Mouse (Mus musculus) v-Abl transformed pro-B cells (cell line): ENCODE data around the gene Cmc1.

Source experiments
- in situ Hi-C, 2 experiments: fragments of 400-800 bp; cut with MboI; formaldehyde crosslinking; loops; one replicate each; pipeline ENCODE4 v1.15.1; 2025; ENCODE audit not compliant: unreplicated experiment in 2 of 2

Gene Cmc1

DNA sequence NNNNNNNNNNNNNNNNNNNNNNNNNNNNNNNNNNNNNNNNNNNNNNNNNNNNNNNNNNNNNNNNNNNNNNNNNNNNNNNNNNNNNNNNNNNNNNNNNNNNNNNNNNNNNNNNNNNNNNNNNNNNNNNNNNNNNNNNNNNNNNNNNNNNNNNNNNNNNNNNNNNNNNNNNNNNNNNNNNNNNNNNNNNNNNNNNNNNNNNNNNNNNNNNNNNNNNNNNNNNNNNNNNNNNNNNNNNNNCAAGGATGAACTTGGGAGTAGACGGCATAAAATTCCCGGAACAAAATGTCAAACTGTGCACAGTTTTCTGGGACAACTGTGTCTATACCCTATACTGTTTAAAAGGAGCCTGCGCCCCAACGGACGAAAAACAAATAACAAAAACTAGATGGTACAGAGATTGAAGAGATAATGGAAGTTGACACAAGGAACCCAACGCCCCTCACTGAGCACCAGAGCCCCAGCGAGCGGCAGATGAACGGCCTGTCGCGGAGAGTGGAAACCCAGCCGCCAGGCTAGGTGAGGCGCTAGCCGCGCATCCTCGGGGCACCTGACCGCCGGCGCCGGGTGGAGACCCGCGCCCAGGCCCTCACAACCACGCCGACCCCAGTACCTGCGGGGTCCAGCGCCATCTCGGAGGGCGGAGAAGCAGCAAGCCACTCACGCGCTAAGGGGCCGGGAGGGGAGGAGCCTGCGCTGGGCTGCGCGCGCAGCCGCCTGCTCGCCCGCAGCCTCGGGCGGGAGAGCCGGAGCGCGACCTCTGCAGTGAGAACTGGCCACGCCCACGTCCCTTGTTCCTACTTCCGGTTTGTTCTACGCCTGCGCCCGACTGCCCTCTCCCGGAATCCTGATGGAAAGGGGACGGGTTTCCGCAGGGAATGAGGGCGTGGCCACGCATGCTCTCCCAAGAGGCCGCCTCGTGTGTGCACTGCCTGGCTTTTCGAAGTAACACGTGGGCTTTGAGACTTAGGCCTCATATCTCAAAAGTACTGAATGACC, at the start of gene Cmc1:
Gene Cmc1, minus strand, starts transcription at position 771 of the 996 bp plus-strand sequence.
- in situ Hi-C loops: no loop called here

DNA sequence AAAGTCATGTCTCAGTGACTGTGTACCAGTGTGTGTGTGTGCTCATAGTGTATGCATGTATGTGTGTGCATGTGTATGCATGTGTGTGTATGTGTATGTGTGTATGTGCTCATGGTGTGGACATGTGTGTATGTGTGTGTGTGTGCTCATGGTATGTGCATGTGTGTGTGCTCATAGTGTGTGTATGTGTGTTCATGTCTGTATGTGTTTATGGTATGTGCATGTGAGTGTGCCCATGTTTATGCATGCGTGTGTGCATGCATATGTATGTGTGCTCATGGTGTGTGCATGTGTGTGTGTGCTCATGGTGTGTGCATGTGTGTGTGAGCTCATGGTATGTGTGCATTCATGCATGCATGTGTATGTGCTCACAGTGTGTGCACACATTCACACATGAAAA, 48.6 kb upstream of the Cmc1 start:
- in situ Hi-C loops: no loop called here

DNA sequence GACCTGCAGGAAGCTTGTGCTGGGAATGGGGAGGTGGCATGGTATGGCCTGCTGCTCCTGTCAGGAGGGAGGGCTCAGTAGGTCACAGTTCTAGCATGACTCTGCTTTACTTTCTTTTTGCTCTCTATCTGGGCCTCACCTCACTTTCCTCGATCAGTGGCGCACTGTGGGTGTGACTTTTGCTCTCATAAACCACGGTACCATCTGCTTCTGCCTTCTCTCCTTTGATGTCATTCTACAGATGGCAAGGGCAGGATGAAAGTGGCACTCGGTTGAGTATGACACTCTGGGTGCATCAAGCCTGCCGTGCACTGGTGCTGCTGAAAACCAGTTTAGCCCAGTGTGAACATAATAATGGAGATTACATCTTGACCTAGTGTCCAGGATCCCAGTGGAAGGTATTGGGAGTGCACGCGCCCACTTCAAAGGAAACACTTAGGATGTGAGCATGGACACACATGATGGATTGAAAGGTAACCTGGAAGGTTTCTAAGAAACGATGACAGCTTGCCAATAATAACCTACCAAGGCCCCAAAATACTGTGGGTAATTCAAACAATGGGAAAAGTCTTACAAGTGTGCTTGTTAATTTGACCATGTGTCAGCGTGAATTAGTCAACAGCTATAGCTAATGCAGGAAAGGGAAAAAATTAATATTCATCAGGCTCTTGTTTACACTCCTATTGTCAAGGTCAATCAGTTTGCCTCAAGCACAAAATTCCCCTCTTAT, 46.8 kb upstream of the Cmc1 start:
- in situ Hi-C loops: no loop called here

DNA sequence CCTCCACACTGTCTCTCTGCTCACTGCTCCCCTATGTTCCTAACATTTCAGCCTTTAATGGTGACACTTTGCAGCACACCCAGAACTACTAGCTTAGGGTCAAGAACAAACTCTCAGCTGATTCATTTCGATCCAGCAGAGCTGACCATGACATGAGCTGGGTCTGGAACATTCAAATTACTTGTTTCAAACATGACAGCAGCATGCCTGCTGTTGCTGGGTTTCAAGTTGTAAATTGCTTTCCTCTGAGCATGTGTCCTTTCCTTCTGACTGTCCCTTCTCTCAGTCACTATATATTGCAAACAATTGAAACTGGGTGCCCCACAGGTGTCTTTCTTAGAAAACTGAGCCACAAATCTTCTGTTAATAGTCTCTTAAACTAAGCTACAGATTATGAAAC, 43.3 kb upstream of the Cmc1 start:
- in situ Hi-C loops: no loop called here

DNA sequence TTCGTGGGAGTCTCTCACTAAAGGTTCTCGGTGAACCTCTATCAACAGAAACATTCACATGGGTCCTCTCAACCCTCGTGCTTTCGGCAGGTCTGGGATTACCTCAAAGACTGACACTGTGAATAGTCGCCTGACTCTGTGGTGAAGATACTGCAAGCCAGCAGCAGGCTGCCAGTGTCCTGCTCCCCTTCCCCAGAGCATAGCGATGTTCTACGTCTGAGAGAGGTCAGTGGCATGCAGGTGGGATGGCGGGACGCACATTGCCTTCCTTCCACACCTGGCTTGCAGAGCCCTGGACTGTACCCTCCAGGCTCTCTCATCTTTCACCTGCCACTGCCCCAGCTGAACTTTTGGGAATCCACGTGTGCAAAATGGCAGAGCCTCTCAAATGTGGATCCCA, 41.3 kb upstream of the Cmc1 start:
- in situ Hi-C loops: no loop called here

DNA sequence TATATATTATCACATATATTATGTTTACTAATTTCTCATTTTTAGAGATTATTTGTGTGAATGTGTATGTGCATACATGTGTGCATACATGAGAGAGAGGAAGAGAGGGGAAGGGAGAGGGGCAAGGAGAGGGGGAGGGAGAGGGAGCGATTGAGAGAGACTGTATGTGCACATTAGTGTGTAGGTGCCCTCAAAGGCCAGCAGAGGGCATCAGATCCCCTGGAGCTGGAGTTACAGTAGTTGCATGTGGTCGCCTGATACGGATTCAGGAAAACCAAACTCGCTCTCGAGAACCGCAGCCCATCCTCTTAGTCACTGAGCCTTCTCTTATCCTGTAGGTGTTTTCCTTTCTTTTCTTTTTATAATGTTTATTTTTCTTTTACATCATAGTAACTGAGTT, 38.4 kb upstream of the Cmc1 start:
- in situ Hi-C loops: no loop called here

DNA sequence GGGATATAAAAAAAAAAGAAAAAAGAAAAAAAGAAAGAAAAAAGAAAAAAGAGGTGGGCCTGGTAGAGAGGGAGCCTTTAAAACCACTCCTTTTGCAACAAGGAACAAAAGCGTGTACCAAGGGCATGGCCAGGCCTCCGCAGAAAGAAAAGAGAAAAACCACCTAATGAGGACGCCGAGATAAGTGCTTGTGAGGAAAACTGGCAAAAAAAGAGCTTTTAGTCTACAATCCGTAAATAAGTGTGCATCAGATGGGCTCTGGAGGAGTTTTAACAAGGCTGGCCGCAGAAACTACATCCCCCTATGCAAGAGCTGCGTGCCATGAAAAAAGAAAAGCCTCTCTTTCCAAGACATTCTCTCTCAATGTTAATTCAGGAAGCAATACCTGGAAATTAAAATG, 37.4 kb upstream of the Cmc1 start:
- in situ Hi-C loops: no loop called here

DNA sequence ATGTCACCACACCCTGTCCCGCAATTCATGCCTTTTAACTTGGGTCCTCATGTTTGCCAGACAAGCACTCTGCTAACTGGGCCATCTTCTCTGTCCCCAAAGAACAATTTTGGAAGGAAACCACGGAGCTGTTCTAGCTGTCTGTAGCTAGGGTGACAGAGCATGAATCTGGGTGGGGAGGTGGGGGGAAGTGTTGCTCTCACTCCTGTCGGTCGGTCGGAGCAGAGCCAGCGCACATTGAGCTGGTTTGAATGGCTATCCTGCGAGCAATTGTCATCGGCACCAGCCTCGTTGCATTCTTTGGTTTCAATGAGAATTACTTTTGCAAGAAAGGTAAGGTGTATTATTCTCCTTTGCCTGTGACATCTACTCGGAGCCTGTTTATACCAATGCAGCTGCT, 36.8 kb upstream of the Cmc1 start:
- in situ Hi-C loops: no loop called here

DNA sequence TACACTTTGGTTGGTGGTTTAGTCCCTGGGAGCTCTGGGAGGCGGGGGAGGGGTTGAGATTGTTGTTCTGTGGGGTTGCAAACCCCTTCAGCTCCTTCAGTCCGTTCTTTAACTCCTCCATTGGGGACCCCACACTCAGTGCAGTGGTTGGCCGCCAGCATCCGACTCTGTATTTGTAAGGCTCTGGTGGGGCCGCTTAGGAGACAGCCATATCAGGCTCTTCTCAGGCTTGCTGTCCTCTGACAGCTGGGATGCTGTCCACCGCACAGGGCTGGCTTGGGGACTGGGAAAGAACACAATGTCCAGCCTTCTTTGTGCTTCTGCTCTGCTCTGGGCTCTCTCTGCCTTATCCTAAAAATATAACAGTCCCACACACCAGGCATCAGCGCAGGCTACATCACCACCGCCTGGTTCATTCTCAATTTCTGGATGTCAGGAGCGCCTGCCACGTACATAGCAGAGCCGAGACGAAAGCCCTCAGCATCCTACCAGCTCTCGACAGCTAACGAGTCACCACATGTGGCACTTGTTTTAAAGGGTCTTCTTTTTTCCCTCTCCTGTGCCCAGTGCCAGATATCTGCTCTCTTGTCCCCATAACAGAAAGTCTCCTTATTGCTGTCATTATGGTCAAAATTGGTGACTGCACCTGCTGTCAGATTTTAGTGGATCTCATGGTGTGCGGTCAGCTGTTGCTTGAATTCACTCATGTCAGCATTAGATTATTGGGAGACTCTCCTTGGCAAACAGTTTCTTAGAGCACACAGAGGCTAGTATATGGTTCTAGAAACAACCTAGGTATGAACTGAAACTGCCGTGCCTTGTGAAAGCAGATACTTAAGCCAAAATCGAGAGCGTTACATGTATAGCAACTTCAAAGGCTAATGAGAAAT, 29.4 kb upstream of the Cmc1 start:
- in situ Hi-C loops: no loop called here

DNA sequence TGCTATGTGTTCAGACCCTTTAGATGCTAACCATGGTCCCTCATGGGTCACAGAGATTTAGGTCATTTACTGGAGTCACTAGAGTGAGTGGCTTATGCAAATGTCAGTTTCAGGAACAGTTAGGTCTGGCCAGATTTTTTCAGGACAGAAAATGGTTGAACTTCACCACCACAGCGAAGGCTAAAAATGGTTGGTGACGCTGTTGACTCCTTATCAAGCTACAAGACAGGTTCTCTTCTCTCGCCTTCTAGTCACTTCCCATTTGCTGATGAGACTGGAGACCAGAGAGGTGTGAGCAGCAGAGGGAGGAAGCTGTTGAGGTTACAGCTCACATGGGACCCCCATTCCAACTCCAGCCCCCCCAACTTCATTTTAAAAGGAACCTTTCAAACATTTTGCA, 26.7 kb upstream of the Cmc1 start:
- in situ Hi-C loops: no loop called here

DNA sequence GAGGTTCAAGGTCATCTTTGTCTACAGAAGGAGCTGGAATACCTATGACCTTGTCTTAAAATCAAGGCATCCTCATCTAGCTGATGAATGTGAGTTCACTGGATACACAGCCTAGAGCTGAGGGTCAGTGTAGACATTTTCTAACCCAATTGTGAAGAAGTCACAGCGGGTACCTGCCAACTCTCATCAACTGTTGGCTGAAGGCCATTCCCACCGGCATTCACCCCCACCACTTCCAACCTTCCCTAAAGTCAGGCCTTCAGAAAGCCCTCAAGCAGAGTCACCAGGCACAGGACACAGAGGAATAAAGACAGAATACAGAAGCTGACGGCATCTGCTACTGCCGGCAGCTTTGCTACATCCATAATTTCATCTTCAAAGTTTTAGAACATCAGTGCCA, 25.4 kb upstream of the Cmc1 start:
- in situ Hi-C loops: no loop called here

DNA sequence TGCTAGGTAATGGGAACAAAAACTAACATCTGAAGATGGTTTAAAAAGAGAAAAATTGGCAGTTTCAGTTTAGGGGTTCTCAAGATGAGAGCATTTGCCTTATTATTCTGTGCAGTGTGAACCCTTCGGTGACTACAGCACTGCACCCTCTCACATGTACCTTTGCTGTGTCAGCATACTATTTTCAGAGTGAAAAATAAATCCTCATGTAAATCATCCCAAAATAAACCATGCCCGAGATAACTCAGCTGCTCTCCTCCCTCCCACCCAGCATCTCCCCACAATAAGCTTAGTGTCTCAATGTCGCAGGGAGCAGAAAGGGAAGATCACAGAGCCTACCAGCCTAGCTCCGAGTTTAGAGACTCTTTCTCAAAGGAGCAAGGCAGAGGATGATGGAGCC, 23.1 kb upstream of the Cmc1 start:
- in situ Hi-C loops: no loop called here

DNA sequence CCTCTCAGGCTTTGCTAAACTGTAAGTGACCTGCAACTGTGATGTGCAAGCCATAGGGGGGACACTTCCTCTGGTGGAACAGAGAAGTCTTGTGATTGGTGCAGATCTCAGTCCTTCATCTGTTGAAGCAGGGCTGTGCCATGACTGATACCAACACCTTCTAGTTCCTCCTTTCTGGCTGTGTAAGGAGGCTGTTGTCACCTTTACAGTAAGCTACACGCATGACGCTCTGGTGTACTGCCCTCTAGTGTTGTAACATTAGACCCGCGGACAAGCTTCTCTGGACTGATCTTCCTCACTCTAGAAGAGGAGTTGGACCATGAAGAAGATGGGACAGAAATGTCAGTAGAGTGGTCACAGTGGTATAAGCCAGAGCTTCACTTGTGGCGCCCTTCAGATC, 18.6 kb upstream of the Cmc1 start:
- in situ Hi-C loops: loop anchor here in 1 of 2 experiments (10.0 kb wide), 1 partner anchor 114 kb away; no protein-coding TSS in a partner anchor

DNA sequence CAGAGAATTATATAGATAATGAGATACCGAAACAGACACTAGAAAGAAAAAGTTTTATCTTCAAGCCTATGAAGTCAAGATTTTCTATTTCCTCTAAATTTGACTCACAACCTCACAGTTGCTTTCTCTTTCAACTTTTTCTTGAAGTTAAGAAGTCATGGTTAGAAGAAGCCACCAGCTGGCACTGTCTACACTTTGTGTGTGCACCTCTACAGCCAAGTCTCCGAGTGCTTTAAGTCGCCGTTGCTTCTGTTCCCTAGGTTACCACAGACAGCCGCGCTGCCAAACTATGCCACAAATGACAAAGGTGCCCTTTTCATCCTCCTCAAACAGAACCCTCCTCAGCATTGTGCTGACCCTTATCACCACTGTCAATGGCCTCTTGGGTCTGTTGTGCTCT, 17.6 kb upstream of the Cmc1 start:
- in situ Hi-C loops: loop anchor here in 1 of 2 experiments (10.0 kb wide), 1 partner anchor 113 kb away; no protein-coding TSS in a partner anchor

DNA sequence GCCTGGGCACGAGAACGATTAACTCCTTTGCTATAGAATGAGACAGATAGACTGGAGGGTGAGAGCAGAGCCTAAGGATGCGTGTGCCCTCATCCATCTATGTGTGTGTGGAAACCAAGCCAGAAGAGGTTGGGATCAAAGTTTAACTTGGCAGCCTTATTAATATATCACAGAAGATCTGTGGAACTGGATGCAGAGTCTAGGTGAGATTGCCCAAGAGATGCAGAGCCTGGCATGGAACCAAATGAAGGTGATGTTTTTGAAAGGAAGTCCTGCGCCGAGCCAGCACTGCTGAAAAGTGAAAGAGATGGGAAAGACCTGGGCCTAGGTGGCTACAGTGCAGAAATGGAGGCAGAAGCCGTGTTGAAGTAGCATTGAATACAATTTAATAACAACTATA, 11.6 kb upstream of the Cmc1 start:
- in situ Hi-C loops: loop anchor here in 1 of 2 experiments (10.0 kb wide), 1 partner anchor 107 kb away; no protein-coding TSS in a partner anchor

DNA sequence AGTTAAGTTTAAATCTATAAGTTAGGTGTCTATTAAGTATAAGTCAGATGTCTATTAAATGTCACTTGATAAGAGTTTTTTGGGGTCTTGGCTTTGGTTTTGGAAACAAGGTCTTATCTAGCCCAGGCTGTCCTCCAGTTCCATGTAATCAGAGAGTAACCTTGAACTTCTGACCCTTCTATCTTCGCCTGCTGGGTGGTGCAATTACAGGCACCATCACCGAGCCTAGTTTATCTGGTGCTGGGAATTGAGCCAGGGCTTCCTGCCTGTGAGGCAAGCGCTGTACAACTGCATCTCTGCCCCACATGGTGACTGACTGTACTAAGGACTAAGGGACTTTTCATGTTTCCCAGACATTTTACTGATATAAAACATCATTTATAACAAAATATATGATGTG, 10.0 kb upstream of the Cmc1 start:
- in situ Hi-C loops: loop anchor here in 1 of 2 experiments (10.0 kb wide), 1 partner anchor 105 kb away; no protein-coding TSS in a partner anchor

DNA sequence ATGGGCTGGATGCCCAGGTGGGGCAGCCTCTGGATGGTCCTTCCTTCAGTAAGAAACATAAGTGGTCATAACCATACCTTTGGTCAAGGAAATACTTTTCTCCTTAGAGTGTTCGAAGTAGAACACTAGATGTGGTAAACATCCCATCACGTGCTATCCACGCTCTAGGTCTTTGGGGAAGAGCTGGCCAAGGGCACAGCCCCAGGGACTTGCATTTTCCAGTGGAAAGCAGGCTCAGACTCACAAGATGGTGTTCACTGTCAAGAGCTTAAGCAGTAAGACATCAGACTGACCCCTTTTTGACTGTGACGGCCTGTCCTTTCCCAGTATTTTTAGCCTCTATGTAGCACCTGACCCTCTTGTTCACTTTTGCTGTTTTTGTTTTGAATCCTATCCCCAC, 8.2 kb upstream of the Cmc1 start:
- in situ Hi-C loops: no loop called here

DNA sequence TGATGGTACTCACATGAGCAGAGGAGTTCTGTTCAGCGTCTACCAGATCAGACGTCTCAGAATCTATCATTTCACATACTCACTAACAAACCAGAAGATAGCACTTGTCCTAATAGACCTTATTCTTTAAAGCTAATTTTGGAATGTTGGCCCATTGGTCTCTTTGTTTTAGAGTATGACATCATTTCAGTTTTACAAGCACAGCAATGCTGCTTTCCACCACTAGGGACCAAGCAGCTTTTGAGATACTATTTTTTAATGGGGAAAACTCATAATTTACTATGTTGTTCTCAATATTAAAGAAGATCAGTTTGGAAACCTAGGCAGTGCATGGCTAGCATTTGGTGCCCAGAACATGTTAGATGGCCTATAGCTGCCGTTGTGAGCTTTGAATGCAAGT, 7.3 kb upstream of the Cmc1 start:
- in situ Hi-C loops: no loop called here

DNA sequence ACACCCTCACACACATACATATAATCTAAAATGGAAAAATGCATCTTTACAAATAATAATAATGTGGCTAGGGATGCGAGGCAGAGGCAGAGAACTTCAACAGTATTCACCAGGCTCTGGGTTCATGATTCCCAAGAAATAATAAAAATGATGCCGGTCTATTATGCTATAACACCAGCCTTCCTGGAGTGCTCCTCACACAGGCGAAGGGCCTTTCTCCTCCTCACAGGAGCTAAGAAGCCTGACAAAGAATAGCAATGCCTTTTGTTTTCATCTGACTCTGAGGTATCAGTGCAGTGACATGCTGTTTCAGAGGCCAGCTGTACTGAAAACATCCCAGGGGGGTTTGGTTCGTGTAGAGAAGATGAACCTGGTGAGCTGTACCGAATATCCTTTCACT, 4.7 kb upstream of the Cmc1 start:
- in situ Hi-C loops: no loop called here

DNA sequence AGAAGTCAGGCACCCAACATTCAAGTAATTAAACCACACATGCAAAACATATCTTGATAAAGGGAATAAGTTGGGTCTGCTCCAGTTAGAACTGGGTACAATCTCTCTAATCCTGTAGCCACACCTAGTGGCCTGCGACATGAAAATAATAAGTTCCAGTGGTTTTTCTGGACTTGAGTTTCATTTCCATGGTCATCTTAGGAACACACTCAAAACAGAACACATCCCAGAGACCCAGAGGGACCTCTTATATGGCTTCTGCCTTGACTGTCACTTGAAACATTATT, 1.2 kb upstream of the Cmc1 start:
- in situ Hi-C loops: no loop called here
